Mouse (Mus musculus) cerebellum, adult 8-10 months (tissue): ENCODE measurements around the gene Ctnna2.

Experiments
- DNase-seq: peaks from one replicate; pipeline ENCODE4 v3.0.0; 2022

Ctnna2 gene

DNA sequence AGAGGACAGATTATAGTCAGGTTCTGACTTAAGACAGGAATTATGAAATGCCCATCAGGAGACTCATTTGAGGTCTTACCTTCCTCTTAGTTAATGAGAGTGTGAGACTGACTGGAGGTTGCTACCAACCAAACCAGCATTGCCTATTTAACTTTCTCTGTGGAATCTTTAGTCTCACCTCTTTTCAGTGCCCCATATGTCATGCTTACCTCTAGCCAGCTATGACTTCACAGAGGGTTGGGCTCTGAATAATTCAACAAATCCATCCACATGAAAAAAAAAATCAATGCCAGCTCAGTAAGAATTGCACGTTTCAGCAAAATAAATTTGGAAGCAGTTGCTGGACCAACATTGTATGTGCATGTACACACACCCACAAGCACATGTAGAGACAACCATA lies 562.5 kb downstream of the Ctnna2 start:
- no peak for DNase-seq

DNA sequence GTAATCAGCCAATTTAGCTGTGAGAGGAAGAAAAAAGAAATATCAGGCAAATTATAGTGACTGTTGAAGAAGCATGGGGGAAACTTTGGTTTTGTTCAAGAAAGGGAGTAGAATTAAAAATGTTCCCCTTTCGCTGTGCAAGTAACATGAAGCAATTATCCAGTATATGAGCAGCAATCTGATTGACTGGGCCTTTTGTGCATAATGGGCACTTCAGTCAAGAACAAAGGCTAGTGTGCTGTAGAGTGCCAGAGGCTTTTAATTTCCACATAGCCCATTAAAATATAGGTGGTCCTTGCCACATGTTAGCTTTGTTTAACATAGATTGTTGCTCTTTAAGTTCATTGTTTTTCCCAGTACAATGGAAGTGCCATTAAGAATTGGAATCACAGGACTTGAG lies 566.0 kb downstream of the Ctnna2 start:
- no peak for DNase-seq

DNA sequence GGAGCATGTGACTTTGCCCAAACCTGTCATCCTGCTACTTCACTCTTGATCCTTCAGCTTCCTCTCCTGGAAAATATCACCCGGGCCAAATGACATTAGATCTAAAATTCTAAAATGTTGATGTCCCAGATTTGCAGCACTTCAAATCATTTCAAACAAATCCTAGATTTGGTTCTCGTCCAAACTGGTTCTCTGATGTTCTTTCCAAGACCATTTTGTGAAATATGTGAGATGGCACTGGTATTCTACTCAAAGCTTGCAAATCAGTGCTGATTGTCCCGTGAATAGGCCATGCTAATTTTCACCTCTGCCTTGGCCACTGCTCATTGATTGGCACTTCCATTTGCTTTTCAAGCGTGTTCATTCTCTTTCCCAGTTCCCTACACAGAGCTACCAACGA lies 571.0 kb downstream of the Ctnna2 start:
- no peak for DNase-seq

DNA sequence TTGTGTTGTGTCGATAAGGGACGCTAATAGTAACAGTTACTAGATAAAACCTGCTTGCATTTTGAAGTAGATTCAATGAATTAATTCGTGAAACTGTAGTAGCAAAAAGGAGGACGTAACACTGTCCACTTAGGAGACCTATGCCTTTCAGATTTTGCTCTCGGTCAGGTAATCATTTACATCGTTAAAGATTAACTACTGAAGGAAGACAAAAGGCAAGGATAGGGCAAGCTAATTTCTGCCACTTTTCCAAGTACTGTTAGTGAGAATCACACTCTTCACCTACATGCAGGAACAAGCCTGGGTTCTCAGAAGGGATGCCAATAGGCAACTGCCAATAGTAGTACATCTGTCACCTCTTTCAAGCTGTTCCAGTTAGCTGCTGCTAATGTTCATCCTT lies 578.7 kb downstream of the Ctnna2 start:
- DNase-seq, result no peak

DNA sequence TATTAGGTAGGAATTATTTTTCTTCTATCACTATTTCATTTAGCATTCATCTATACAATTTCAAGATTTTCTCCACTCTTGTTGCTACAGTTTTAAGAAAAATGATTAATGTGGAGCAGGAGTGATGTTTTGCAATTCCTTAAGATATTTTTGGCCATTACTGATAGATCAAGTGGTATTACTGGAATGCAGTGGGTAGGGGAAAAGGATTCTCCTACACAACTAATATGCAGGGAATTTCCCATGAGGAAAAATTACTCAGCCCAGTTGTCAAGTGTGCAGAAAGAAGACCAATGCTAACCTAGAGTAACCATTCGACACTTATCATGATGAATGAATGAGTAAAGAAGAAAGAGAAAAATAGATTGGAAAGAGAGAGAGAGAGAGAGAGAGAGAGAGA lies 587.8 kb downstream of the Ctnna2 start:
- no peak for DNase-seq

DNA sequence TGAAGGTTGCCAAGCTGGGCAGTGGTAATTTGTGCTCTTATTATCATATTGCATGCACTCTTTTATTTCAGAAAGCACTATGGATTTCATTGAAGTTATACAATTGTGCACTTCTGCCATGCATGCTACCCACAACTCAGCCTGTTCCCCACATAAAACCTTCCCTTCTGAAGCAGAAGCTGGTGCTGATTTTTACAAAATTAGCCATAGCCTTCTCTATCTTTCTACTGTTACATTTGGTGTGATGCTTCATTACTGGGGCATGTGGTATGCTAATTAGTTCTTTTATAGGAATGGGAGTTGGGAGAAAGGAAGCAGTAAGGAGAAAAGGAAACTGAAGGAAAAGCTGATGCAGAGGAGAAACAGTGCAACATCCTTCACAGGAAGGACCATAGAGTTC lies 598.2 kb downstream of the Ctnna2 start:
- no peak for DNase-seq

DNA sequence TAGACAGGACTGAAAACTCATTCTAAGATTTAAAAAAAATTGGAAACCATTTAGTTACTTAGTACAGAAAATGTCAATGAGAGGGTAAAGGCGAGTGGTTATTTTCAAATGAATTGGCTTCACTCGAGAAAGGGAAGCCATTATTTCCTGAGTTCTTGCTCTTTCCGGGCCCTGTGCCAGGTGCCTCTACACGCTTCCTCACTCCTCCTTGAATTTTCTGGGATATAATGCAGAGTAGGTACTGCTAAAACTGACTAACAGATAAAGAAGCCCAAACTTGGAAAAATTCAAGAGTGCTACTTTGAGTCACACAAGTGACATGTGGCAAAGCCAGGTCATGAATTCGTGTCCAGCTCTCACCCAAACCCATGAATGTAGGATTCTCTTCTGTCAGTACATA lies 606.4 kb downstream of the Ctnna2 start:
- DNase-seq, result no peak

DNA sequence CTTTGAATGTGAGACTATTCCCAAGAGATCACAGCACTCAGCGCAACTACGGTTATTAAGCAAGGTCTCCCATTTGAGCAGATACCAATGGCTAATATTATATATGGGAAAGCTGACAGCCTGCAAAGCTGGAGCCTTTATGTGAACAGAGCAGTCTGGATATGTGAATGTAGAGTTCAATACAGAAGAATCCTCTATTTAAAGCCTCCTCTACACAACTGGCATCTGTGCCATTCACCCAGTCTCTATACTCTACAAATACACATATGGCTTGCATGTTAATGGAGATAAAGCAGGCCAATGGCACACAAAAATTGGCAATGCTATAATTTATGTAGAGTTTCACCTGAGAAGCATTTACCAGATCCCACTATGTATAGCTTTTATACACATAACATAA lies 608.4 kb downstream of the Ctnna2 start:
- no peak for DNase-seq

DNA sequence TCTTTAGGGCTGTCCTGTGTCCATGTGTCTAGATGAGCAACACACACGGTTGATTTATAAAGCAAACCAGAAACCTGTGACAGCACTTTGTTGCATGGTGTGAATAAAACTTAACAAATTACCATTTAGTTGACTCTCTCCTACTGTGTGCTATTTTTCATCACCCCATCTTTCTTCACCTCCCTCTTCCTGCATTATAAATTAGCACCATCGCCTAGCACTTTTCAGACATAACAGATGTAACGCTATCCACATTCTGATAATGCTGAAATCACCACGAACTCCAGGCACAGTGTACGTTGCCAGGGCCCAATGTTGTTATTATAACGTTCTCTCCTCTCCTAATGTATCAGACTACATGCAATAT lies 621.0 kb downstream of the Ctnna2 start:
- no peak for DNase-seq

DNA sequence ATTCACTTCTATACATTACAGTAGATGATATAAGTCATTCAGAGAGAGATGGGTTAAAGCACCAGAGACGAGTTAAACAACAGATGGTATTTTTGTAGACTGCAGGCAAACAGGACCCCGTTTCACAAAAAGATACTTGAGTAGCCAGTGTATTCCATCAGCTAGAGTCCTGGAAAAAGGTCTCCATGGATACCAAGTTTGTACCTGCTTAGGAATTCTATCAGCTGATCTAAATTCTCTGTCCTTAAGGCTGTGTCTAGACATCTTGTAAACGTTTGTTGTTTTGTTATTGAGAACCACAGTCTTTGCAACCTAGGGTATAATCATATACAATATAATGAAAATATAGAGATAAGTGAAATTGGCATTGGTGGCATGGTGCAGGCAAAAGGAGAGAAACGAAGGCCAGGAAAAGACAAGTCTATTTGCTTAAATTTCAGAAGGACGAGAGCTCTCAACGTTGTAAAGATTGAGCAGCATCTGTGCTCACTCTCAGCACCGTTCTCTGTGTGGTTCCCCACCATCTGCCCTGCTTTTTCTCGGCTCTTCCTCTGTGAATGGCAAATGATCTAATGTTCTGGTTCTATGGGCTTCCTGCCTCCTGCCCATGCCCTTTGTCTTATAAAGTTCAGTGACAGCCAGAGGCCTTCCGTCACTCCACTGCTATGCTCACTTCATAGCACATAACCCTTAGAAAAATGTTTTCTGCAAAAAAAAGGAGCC lies 621.6 kb downstream of the Ctnna2 start:
- peak; percentile 34 for DNase-seq

DNA sequence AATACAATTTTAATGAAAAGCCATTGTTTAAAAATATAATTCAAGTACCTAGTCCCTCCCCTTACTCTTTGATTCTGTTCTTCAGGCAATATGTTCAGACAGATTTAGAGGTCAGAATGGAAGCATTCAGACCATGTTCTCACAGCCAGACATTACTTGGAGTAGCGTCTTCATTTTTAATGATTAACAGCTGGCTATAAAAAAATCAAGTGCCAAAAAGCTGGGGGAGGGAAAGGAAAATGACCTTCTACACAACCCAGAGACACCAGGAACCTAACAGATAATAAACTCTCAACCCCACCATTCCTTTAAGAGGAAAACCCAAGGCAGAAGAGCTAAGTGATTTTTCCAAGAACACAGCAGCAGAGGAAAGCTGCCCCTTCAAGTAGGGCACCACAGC lies 624.7 kb downstream of the Ctnna2 start:
- DNase-seq, result no peak

DNA sequence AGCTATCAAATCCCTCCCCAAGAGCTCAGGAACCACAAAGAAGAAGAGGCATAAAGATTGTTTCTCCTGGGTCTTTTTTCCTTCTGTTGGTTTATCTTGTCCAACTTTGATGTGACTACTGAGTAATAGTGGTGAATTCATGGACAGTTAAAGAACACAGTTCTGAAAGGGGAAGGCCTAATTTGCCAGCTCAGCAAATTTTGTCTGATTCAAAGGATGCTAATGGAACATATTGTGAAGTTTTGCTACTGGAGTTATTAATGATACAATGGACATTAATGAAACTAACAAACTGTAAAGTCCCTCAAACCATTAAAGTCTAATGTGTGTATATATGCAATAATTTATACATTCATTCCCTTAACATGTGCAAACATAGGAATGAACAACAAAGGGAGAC lies 635.7 kb downstream of the Ctnna2 start:
- no peak for DNase-seq

DNA sequence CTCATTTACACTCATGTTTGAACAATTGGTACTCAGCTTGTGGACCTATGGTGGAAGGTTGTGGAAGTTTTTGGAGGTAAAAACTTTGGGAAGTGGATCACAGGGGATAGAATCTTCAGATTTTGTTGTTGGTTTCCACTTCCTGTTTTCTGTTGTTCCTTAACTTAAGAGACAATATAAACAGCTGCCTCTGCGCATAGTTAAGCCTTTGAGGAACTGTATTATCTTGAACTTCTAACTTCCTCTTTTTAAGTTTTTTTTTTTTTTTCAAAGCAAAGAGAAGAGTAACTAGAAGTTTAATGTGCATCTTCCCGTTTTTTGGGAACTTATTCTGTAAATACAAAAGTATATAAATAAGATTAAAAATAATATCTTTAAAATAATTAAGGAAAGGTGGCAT lies 644.0 kb downstream of the Ctnna2 start:
- no peak for DNase-seq

DNA sequence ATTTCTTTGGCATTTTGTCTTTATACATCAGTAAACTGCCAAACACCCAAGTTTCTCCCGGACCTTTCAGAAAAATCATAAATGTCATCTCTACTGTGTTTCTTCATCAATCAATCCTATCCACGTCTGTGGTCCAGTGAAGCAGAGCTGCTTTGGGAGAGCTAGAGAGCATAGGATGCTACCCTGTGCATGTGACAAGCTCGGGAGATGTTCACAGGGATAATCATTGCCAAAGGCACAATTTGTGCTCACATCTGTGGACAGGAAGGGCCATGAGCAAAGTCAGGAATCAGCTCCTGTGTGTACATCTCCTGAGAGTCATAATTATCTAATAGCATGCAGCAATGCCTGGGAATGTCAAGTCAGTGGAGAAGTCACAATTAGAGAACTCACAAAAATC lies 654.8 kb downstream of the Ctnna2 start:
- no peak for DNase-seq

DNA sequence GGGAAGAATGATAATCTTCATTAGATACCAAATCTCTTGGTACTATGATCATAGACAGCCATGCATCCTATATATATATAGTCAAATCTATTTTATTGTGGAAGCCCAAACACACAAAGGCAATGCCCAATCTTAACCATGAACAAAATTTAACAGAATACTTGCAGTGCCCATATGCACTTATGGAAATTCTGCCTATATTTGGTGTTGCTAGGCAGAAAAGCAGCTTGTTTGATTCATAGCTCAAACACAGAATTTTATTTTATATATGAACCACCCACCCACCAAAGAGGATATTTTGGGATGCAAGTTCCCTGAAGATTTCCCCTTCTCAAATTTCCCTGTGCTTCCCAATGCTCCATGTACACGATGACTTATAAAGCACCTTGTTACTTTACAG lies 655.2 kb downstream of the Ctnna2 start:
- DNase-seq, result no peak

DNA sequence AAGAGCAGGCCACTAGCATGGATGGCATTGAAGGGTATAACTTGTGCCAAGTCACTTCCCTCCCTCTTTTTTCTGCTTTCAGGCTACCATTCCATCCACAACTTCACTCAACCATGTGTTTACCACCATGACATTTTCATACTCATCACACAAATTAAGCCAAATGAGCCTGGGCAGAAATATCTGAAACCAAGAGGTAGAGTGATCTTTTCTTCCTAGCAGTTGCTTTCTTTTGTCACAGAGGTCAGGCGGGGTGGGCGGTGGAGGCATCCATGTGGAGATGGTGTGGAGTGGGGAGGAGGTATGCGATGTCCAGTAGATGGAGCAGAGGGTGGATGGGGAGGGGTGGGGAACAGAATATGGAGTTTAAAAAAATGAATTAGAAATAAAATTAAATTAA lies 672.7 kb downstream of the Ctnna2 start:
- no peak for DNase-seq

DNA sequence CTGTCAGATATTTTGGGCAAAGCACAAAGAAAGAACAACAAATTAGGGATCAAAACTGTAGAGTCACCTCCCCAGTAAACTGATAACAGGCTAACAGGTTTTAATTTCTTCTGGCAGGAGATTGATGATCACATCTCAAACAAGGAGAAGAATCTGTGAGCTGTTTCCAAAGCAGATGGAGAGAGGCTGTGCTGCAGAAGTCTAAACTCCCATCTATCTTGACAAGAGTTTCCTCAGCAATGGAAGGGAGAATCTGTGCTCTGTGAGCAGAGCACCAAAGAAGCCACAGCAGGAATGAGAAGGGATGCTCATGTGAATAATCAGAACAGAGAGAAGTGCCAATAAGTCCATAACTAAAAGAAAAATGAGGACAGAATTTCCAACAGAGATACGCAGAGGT lies 678.2 kb downstream of the Ctnna2 start:
- no peak for DNase-seq

DNA sequence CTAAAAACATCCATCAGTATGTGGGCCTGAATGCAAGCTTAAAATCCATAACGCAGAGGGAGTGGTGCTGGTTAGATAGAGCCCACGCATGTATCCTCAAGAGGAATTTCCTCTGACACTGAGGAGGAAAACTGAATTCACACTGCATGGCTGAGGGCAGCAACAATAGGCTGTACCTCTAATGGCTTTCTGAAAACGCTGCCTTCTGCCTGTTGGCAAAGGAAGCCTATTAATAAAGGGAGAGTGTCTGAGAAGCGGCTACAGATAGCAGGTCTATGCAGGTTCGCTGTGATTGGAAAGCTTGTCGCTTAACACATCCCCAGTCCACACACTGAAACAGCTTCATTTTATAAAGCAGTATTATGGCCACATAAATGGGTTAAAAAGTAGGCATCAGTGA lies 688.1 kb downstream of the Ctnna2 start:
- no peak for DNase-seq

DNA sequence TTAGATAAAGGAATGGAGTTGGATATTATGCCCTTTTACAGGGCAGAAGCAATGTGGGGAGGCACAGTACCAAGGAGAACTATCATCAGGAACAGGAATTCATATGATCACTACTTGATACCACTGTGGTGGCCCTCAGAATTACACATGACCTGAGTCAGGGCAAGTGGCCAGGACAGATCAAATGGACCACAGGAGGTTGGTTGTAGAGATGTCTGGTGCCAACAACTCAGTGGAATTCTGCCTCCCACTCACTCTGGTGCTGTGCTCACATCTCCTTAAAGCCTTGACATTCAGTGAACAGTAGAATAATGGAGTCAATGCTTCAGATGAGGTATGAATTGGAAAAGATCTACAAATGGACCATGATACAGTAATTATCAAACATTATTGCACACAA lies 691.1 kb downstream of the Ctnna2 start:
- peak; percentile 11 for DNase-seq

DNA sequence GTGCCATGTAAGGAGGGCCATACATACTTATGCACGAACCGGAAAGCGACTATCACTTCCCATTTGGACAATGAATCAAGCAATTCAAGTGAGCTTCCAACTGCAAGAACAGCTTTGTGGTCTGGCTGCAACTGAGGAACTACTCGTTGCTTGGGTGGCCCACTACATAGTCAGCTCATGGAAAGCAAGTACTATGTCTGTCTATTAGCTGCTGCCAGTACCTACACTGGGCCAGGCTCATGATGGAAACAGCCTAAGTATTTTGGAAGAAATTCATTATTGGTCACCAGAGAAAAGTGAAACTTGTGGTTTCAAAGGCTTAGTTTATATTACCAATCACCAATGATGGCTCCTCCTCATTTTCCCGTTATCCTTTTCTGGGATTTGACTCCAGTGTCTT lies 693.2 kb downstream of the Ctnna2 start:
- no peak for DNase-seq

DNA sequence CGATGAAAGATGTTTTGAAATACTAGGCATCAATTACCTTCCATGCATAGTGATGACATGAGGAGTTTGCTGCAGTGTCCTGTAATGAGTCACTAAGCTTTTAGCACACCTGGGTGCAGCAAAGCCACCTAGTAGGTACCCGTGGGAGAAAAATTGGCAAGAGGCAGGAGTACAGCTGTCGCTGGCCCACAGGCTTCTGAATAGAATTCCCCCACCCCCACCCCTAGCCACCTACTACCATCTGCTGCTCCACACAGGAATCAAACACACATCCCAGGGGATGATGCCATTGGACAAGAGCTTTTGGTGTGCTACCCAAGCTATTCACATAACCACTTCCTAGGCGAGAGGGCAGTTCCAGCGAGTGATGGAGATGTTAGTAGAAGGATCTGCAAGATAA lies 700.7 kb downstream of the Ctnna2 start:
- no peak for DNase-seq

DNA sequence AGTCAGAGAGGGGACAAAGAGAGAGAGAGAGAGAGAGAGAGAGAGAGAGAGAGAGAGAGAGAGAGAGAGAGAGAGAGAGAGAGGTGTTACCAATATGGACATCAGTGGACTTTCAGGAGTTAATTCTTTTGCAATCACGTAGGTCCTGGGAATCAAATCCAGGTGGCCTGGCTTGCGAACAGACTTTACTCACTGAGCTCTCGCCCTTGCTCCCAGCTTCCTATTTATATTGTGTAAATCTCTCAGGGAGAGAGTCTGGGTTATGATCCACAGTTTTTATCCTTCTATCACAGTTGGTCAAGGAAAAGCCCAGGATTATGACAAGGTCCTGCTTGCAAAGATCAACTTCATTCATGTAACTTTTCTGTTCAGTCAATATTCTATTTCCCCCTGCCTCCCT lies 714.3 kb downstream of the Ctnna2 start:
- no peak for DNase-seq

DNA sequence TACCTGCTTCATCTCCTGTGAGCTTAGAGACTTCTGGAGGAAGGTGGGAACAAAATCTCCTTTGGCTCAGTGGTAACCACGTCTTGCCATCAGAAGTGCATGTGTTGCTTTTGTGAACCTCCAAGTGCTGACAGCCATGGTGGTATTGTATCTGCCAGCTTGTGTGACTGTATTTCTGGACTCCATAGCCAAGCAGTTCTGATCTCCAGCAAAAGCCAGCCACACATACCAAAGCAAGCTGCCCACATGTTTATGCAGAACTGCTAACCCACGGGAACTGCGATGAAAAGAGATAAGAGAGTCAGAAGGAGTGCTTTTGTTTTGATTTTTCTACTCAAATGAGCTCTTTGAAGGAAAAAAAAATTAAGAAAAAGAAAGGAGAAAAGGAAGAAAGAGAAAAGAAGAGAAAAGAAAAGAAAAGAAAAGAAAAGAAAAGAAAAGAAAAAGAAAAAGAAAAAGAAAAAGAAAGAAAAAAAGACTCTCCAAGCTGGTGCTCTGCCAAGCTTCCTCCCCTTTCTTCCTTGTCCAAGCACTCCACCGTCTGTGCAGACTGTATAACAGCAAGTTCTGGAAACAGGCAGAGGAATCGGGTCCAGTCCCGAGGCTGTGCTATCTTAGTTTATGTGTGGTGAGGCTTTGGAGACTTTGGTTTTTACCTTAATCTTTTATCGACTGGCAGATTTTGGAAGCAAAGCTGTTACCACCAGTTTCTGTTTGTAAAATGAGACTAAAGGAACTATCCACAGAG lies 722.0 kb downstream of the Ctnna2 start:
- DNase-seq, result no peak

DNA sequence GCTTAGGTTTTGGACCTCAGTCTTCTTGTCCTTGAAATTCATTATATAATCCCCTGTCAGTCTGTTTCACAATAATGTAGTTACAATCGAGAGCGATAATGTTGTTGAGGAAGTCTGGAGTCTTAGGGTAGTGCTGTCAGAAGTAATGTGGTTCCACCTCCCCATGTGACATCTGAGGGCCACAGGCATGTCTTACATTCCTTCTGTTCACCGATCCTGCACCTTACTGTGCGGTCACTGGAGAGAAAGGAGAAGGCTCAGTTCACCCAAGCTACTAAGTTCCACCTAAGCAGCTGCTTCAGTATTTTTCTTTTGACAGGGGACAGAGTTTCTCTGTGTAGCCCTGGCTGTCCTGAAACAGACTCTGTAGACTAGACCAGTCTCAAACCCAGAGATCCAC lies 723.2 kb downstream of the Ctnna2 start:
- no peak for DNase-seq

DNA sequence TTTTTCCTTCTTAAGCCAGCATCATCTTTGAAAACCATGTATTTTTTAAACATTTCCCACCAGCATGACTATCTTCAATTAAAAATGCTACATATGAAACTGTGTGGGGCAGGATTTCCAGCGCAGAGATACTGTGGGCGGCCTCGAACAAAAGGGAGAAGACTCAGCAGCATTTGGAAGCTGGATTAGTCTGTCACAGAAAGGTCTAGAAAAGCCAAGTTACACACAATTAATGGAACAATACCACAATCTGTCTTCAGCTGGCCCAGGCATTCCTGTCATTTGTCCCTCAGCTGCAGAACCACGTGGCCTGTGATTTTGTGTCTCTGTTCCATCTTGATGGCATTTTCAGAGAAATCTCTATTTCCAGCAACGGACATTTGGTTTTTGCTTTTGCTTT lies 726.0 kb downstream of the Ctnna2 start:
- no peak for DNase-seq
